Mouse (Mus musculus): Measurements from ENCODE around the gene Ndst2. TPM values are rescaled to one million over a fixed set of nuclear protein-coding genes. Genes with fewer than 3 reads are reported as not detected.
A peak's percentile ranks its signal among the peaks of the same experiment; 100 is the strongest.
"Not testable (repeated sequence)": the region's sequence is repeated elsewhere in the genome, so short reads cannot be mapped to it uniquely, and the experiment has no call there.

The Ndst2 gene
- polyA plus RNA-seq, 1 experiment = 37.9 TPM

- no peaks in the 10 kb centered on the region for H3K27me3 ChIP-seq (ENCODE audit: control insufficient read depth, insufficient read depth, low read length)
- TF ChIP-seq POLR2A (IDR thresholded peaks at IDR 0.05; ENCODE audit: borderline replicate concordance, insufficient read depth, low read length) = no peak
- no peak for TF ChIP-seq CTCF (IDR thresholded peaks at IDR 0.05; ENCODE audit: borderline replicate concordance, insufficient read depth, low read depth, low read length)
- H3K4me1 ChIP-seq (ENCODE audit: control insufficient read depth, insufficient read depth, low read length) = no peaks in the 10 kb centered on the region
- 86% methylated on average over 12 of the region's 12 CpGs for WGBS
- H3K27ac ChIP-seq (ENCODE audit: insufficient read depth, low read length) = no peak overlapping the region
- no peak overlapping the region for H3K4me3 ChIP-seq (replicated peaks; ENCODE audit: insufficient read depth, low read depth, low read length)
- no peak for DNase-seq
Observed at GRCm38 (mm10) chr14:20723006-20723405, 11.4 kb downstream of the Ndst2 start.

- TF ChIP-seq CTCF (IDR thresholded peaks at IDR 0.05; ENCODE audit: borderline replicate concordance, insufficient read depth, low read depth, low read length) (no peak), POLR2A (IDR thresholded peaks at IDR 0.05; ENCODE audit: borderline replicate concordance, insufficient read depth, low read length) (no peak)
- no peaks in the 10 kb centered on the region for H3K27me3 ChIP-seq (ENCODE audit: control insufficient read depth, insufficient read depth, low read length)
- no peak overlapping the region for H3K4me3 ChIP-seq (replicated peaks; ENCODE audit: insufficient read depth, low read depth, low read length)
- 71% methylated on average over 4 of the region's 4 CpGs for WGBS
- no peak overlapping the region for H3K27ac ChIP-seq (ENCODE audit: insufficient read depth, low read length)
- no peaks in the 10 kb centered on the region for H3K4me1 ChIP-seq (ENCODE audit: control insufficient read depth, insufficient read depth, low read length)
- no peak for DNase-seq
Observed at GRCm38 (mm10) chr14:20721371-20721770, 13.0 kb downstream of the Ndst2 start.

GRCm38 (mm10) chr14:20719767-20720166, 14.6 kb downstream of the Ndst2 start:
- Histone ChIP-seq H3K27ac (ENCODE audit: insufficient read depth, low read length) (no peak overlapping the region), H3K27me3 (ENCODE audit: control insufficient read depth, insufficient read depth, low read length) (no peaks in the 10 kb centered on the region), H3K4me1 (ENCODE audit: control insufficient read depth, insufficient read depth, low read length) (no peaks in the 10 kb centered on the region), H3K4me3 (replicated peaks; ENCODE audit: insufficient read depth, low read depth, low read length) (no peak overlapping the region)
- DNase-seq = no peak
- TF ChIP-seq CTCF (IDR thresholded peaks at IDR 0.05; ENCODE audit: borderline replicate concordance, insufficient read depth, low read depth, low read length) (no peak), POLR2A (IDR thresholded peaks at IDR 0.05; ENCODE audit: borderline replicate concordance, insufficient read depth, low read length) (no peak)
- 80% methylated on average over 12 of the region's 12 CpGs for WGBS

- H3K27ac ChIP-seq (ENCODE audit: insufficient read depth, low read length) = no peak overlapping the region
- TF ChIP-seq CTCF (IDR thresholded peaks at IDR 0.05; ENCODE audit: borderline replicate concordance, insufficient read depth, low read depth, low read length) (no peak), POLR2A (IDR thresholded peaks at IDR 0.05; ENCODE audit: borderline replicate concordance, insufficient read depth, low read length) (no peak)
- 92% methylated on average over 10 of the region's 10 CpGs for WGBS
- H3K4me1 ChIP-seq (ENCODE audit: control insufficient read depth, insufficient read depth, low read length) = no peaks in the 10 kb centered on the region
- no peaks in the 10 kb centered on the region for H3K27me3 ChIP-seq (ENCODE audit: control insufficient read depth, insufficient read depth, low read length)
- DNase-seq = no peak
- H3K4me3 ChIP-seq (replicated peaks; ENCODE audit: insufficient read depth, low read depth, low read length) = no peak overlapping the region
Observed at GRCm38 (mm10) chr14:20718443-20718842, 15.9 kb downstream of the Ndst2 start.

- WGBS = 65% methylated on average over 11 of the region's 11 CpGs
- no peak overlapping the region for H3K27ac ChIP-seq (ENCODE audit: insufficient read depth, low read length)
- no peaks in the 10 kb centered on the region; the same call in 1 of the 2 replicates for H3K4me1 ChIP-seq (ENCODE audit: control insufficient read depth, insufficient read depth, low read length)
- TF ChIP-seq POLR2A (IDR thresholded peaks at IDR 0.05; ENCODE audit: borderline replicate concordance, insufficient read depth, low read length) = no peak
- no peaks in the 10 kb centered on the region for H3K27me3 ChIP-seq (ENCODE audit: control insufficient read depth, insufficient read depth, low read length)
- no peak for DNase-seq
- no peak overlapping the region for H3K4me3 ChIP-seq (replicated peaks; ENCODE audit: insufficient read depth, low read depth, low read length)
Observed at GRCm38 (mm10) chr14:20713832-20714231, 20.5 kb downstream of the Ndst2 start.

GRCm38 (mm10) chr14:20708239-20708638, 26.1 kb downstream of the Ndst2 start:
- DNase-seq = no peak
- TF ChIP-seq POLR2A (IDR thresholded peaks at IDR 0.05; ENCODE audit: borderline replicate concordance, insufficient read depth, low read length) = no peak
- no peak for TF ChIP-seq CTCF (IDR thresholded peaks at IDR 0.05; ENCODE audit: borderline replicate concordance, insufficient read depth, low read depth, low read length)
- Histone ChIP-seq H3K27ac (ENCODE audit: insufficient read depth, low read length) (no peak overlapping the region), H3K4me3 (replicated peaks; ENCODE audit: insufficient read depth, low read depth, low read length) (peak overlapping the region; percentile 71), H3K4me1 (ENCODE audit: control insufficient read depth, insufficient read depth, low read length) (peaks cover 4% of the 10 kb centered on the region; the same call in 1 of the 2 replicates), H3K27me3 (ENCODE audit: control insufficient read depth, insufficient read depth, low read length) (no peaks in the 10 kb centered on the region)
- WGBS = 1% methylated on average over 10 of the region's 10 CpGs

GRCm38 (mm10) chr14:20707201-20708190, 26.9 kb downstream of the Ndst2 start, which contains the start of gene Zswim8:
TSS of gene Zswim8 (plus strand) at chr14:20707552.
- no peak for TF ChIP-seq CTCF (IDR thresholded peaks at IDR 0.05; ENCODE audit: borderline replicate concordance, insufficient read depth, low read depth, low read length)
- TF ChIP-seq POLR2A (IDR thresholded peaks at IDR 0.05; ENCODE audit: borderline replicate concordance, insufficient read depth, low read length) = peak; percentile 83
- 1% methylated on average over 80 of the region's 80 CpGs for WGBS
- peak within 1 kb of the TSS; percentile 64; the same call in 1 of the 2 replicates for H3K27ac ChIP-seq (ENCODE audit: insufficient read depth, low read length)
- peak; percentile 93 to 94 for DNase-seq
- no peaks in the 10 kb centered on the region for H3K27me3 ChIP-seq (ENCODE audit: control insufficient read depth, insufficient read depth, low read length)
- peak within 1 kb of the TSS; percentile 71 for H3K4me3 ChIP-seq (replicated peaks; ENCODE audit: insufficient read depth, low read depth, low read length)
- peaks cover 4% of the 10 kb centered on the region; the same call in 1 of the 2 replicates for H3K4me1 ChIP-seq (ENCODE audit: control insufficient read depth, insufficient read depth, low read length)

- WGBS = 6% methylated on average over 8 of the region's 8 CpGs
- H3K27me3 ChIP-seq (ENCODE audit: control insufficient read depth, insufficient read depth, low read length); DNase-seq; H3K4me1 ChIP-seq (ENCODE audit: control insufficient read depth, insufficient read depth, low read length); H3K27ac ChIP-seq (ENCODE audit: insufficient read depth, low read length): not testable (repeated sequence)
- peak overlapping the region; percentile 98 for H3K4me3 ChIP-seq (replicated peaks; ENCODE audit: insufficient read depth, low read depth, low read length)
Observed at GRCm38 (mm10) chr14:20703461-20703860, 30.9 kb downstream of the Ndst2 start.

All from cerebellum, adult 2 months (tissue).